Mouse (Mus musculus) kidney, adult 18-20 months (tissue): ENCODE results near the gene Rock2.

ENCODE experiments used
- DNase-seq: peaks from one replicate; pipeline ENCODE4 v3.0.0; 2021

Gene Rock2

GRCm38 (mm10) chr12:16872926-16873464 lies 21.7 kb upstream of the Rock2 start:
- DNase-seq = no peak

DNA sequence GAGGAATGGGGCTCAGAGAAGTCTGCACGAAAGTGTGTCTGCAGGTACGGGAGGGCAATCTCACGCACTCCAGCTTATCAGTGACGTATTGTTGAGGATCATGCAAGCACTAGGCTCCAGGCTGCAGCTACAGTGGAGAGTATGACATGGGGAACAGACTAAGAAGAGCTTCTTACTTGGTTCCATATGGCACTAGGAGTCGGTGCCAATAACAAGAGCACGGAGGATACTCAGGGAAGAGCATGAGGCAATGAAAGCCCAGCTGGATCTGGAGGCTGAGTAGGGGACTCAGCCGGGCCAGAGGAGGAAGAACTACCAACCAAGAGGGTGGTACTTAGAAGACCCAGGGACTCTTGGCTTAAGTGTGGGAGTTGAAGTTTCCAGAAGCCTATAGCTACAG lies 21.1 kb upstream of the Rock2 start:
- DNase-seq = no peak

- DNase-seq = peak; percentile 75
Measured at GRCm38 (mm10) chr12:16874086-16874485, 20.6 kb upstream of the Rock2 start.

- no peak for DNase-seq
Measured at GRCm38 (mm10) chr12:16875269-16875668, 19.4 kb upstream of the Rock2 start.

- no peak for DNase-seq
Measured at GRCm38 (mm10) chr12:16875678-16876077, 19.0 kb upstream of the Rock2 start.

DNA sequence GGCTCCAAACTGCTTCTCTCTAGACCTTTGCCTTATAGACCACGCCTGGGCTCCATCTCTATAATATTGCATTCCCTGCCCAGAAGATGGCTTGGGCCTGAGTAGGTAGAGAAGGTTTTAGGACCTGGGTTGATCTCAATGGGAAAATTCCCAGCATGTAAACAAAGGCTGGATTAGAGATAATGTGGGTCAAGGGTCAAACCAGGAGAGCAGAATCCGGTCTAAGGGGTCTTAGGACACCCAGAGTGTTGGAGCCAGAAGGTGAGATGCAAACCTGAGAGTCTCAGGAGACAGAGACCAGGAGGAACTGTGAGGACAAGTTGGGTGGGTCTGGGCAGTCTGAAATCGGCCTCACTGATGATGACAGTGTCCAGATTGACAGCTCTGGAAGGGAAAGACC lies 18.0 kb upstream of the Rock2 start:
- no peak for DNase-seq

DNA sequence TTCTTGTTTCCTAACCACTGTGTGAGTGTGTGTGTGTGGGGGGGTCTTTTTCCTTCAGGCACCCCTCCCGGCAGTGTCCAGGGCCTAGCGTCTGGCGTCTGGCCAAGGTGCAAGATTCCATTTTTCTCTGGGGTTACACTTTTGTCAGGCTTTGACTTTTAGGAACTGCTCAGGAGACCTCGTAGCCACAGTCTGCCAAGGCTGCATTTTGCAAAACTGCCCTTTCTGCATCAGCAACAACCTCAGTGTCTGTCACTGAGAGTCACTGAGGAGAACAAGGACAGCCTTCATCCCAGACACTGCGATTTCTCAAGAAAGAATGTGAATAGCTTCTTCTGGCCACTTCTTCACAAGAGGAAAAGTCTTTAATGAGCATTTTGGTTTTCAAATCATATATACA lies 17.6 kb upstream of the Rock2 start:
- DNase-seq = no peak

DNA sequence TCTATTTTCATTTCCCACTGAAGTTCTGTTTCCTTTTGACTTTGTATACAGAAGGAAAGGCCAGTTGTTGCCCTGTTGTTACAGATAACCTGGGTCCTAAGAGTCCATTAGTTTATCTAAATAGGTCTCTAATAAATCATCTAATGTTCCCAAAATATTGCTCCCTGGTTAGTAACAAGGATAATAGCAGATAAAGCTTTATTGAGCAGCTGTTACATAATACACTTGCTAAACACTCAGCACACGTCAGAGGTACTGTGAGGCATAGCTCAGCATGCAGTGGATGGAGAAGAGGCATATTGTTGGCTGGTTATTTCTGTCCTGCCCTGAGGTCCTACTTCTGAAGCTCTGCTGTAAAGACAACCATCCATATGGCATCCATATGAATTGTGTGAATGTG lies 17.0 kb upstream of the Rock2 start:
- DNase-seq = no peak

- no peak for DNase-seq
Measured at GRCm38 (mm10) chr12:16879369-16879768, 15.3 kb upstream of the Rock2 start.

- DNase-seq = no peak
Measured at GRCm38 (mm10) chr12:16880077-16880476, 14.6 kb upstream of the Rock2 start.

- DNase-seq = no peak
Measured at GRCm38 (mm10) chr12:16882442-16882841, 12.3 kb upstream of the Rock2 start.

GRCm38 (mm10) chr12:16883111-16883510 lies 11.6 kb upstream of the Rock2 start:
- no peak for DNase-seq

GRCm38 (mm10) chr12:16884534-16884933 lies 10.2 kb upstream of the Rock2 start:
- no peak for DNase-seq

DNA sequence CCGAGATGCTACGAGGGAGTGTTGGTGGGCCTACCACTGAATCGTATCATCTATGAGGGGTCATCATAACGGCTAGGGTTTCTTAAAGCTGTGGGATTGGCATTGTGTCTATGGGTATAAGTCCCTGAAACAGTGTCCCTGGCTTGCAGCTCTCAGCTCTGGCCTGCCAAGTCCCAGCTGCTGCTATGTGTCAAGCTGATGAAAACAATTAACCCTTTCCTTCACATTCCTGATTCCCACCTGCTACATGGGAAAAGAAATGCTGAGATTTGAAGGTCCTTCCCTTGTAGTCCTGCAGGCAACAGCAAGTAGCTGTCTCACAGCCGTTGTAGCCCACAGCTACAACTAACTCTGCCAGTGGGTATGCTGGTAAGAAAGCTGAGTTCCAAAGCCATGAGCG lies 8.3 kb upstream of the Rock2 start:
- no peak for DNase-seq

DNA sequence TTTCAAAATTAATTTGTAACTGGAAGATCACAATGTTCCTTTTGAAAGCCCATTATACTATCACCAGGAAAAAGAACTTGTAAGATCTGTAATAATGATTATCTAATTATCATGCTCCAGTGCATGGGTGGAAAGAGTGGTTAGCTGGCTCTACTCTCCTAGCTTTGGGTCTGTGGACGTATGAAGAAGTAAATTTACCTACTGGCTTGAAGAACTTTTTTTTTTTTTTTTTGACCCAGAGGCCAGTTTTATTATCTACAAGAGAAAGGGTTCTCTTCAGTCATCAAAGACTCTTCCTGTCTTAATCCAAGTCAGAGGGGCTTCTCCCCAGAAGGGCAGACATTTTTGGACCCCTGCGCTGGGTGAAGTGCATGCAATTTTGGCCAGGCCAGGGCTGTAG lies 1.7 kb upstream of the Rock2 start:
- DNase-seq = no peak

GRCm38 (mm10) chr12:16893656-16894395 lies 869 bp upstream of the Rock2 start:
- no peak for DNase-seq

GRCm38 (mm10) chr12:16895221-16895928 lies 680 bp downstream of the Rock2 start:
- no peak for DNase-seq

GRCm38 (mm10) chr12:16896073-16896789 lies 1.5 kb downstream of the Rock2 start:
- DNase-seq = peak; percentile 21

GRCm38 (mm10) chr12:16897225-16897624 lies 2.5 kb downstream of the Rock2 start:
- DNase-seq = no peak

- no peak for DNase-seq
Measured at GRCm38 (mm10) chr12:16898221-16898620, 3.5 kb downstream of the Rock2 start.

GRCm38 (mm10) chr12:16898790-16899189 lies 4.1 kb downstream of the Rock2 start:
- no peak for DNase-seq

GRCm38 (mm10) chr12:16900625-16901222 lies 6.0 kb downstream of the Rock2 start:
- no peak for DNase-seq

- no peak for DNase-seq
Measured at GRCm38 (mm10) chr12:16903949-16904635, 9.4 kb downstream of the Rock2 start.
